Mouse (Mus musculus) testis, adult 2 months (tissue): ENCODE data around the gene Rbpms2. TPM values are rescaled to one million over a fixed set of nuclear protein-coding genes. Genes with fewer than 3 reads are reported as not detected.

Experiments
- H3K27ac ChIP-seq: fragments of 200-500 bp; 2 replicates; pipeline ENCODE4 v1.5.1; 2012; ENCODE audit warnings: low read depth, low read length; ENCODE audit not compliant: control insufficient read depth, insufficient read depth
- H3K27me3 ChIP-seq: fragments of 200-500 bp; 2 replicates; pipeline ENCODE4 v1.6.1; 2012; ENCODE audit warnings: mild to moderate bottlenecking, low read length, moderate library complexity; ENCODE audit not compliant: control insufficient read depth, insufficient read depth
- H3K36me3 ChIP-seq: fragments of 200-500 bp; 2 replicates; pipeline ENCODE4 v1.6.1; 2012; ENCODE audit warnings: mild to moderate bottlenecking, low read length; ENCODE audit not compliant: control insufficient read depth, insufficient read depth
- H3K4me1 ChIP-seq: fragments of 200-500 bp; 2 replicates; pipeline ENCODE4 v1.6.1; 2012; ENCODE audit warnings: low read length; ENCODE audit not compliant: control insufficient read depth, insufficient read depth
- H3K4me3 ChIP-seq: fragments of 200-500 bp; 2 replicates; pipeline ENCODE4 v1.5.1; 2012; ENCODE audit warnings: low read depth, mild to moderate bottlenecking, low read length, moderate library complexity, mixed read lengths; ENCODE audit not compliant: control insufficient read depth
- CTCF ChIP-seq: fragments of 200-500 bp; IDR thresholded peaks from 2 replicates; pipeline ENCODE4 v1.5.1; 2012; ENCODE audit warnings: low read depth, mild to moderate bottlenecking, inconsistent platforms, low read length, moderate library complexity; ENCODE audit not compliant: control insufficient read depth, insufficient read depth, insufficient replicate concordance
- POLR2A ChIP-seq: fragments of 200-500 bp; IDR thresholded peaks from 2 replicates; pipeline ENCODE4 v1.6.1; 2012; ENCODE audit warnings: low read depth, mild to moderate bottlenecking, inconsistent platforms, low read length, moderate library complexity; ENCODE audit not compliant: control insufficient read depth
- polyA plus RNA-seq: library from polyadenylated mRNA; depleted of rRNA; stranded (reverse); fragments of >200 nt; gene quantifications from 2 replicates; pipeline ENCODE4 v1.2.3, GENCODE M21; 2012

Rbpms2 gene
- polyA plus RNA-seq, 1 experiment = 14.1 TPM

- TF ChIP-seq CTCF (no peak), POLR2A (no peak)
- Histone ChIP-seq H3K27me3 (no peaks in the 10 kb centered on the region), H3K4me1 (no peaks in the 10 kb centered on the region), H3K27ac (no peak overlapping the region), H3K36me3 (no peaks in the 10 kb centered on the region), H3K4me3 (no peak overlapping the region)
These were observed 7.8 kb upstream of the Rbpms2 start for GRCm38 (mm10) chr9:65621666-65622065.

DNA sequence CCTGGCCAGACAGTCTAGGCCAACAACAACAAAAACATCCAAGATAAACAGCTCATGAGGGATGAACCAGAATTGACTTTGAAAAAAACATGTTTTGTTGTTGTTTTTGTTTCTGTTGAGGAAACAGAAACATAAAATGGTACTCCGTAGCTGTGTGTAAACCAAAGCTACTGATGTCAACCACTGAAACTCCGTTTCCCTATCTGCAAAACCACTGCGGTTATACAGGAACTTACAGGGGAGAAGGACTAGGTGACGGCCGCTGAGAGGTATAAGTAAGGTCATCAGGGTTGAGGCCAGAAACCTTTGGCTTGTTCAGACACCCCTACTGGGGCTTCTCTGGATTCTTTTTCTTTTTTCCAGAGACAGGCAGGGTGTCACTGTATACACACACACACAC, 6.6 kb upstream of the Rbpms2 start:
- Histone ChIP-seq H3K36me3 (no peaks in the 10 kb centered on the region), H3K27ac (no peak overlapping the region), H3K27me3 (no peaks in the 10 kb centered on the region), H3K4me1 (no peaks in the 10 kb centered on the region), H3K4me3 (no peak overlapping the region)
- TF ChIP-seq CTCF (no peak), POLR2A (no peak)

DNA sequence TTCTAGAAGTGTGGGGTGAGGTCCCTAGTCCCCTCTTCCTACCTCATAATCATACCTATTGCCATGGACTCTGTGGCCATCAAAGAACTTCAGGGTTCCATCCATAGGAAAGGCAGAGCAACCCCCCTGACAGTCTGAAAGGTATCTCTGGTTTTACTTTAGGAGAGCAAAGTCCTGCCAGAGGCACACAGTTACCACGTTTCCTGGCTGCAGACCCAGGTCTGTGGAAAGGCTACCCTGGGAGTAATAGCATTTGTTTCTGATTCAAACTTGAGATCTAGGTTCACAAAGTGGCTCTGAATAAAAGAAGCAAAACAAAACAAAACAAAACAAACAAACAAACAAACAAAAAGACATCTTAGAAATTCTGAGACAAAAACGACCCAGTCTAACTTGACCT, 5.2 kb upstream of the Rbpms2 start:
- H3K4me3 ChIP-seq = no peak overlapping the region
- H3K27me3 ChIP-seq = peaks cover 2% of the 10 kb centered on the region; the same call in 1 of the 2 replicates
- TF ChIP-seq POLR2A (no peak), CTCF (no peak)
- H3K36me3 ChIP-seq = no peaks in the 10 kb centered on the region
- H3K27ac ChIP-seq = no peak overlapping the region
- H3K4me1 ChIP-seq = peaks cover 6% of the 10 kb centered on the region

- peaks cover 2% of the 10 kb centered on the region; the same call in 1 of the 2 replicates for H3K27me3 ChIP-seq
- TF ChIP-seq CTCF = no peak
- no peak; the same call in 1 of the 2 replicates for TF ChIP-seq POLR2A
These were observed 551 bp downstream of the Rbpms2 start for GRCm38 (mm10) chr9:65629767-65630630.

DNA sequence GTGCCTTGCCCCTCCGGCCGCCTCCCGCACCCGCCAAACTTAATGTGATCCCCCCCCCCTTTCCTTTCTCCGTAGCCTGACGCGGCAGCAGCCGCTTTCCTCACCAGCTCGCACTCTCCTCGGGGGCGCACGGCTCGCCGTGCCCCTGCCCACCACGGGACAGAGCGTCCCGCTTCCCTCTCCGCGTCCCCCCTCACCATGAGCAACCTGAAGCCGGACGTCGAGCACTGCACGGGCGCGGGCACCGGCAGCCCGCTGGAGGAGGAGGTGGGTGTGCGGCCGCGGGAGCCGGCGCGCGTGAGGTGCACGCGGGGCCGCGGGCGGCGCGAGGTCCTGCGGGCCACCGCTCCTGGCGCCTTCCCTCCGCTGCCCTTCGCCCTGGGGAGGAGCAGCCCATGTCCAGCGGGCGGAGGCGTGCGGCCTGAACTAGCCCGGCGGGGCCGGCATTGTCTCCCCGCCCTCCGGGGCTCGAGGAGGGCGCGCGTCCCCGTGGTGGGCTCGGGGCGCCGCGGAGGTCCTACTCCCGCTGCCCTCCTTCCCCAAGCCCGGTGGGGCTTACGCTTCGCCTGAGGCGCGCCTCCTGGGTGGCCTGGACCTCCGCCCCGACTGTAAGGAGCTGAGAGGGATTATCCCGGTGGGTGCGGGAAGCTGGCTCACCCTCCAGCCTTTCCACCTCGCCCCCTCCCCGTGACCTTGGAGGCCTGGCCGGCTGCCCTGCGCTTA, 1.3 kb downstream of the Rbpms2 start:
- Histone ChIP-seq H3K4me1 (peaks cover 16% of the 10 kb centered on the region), H3K27me3 (peaks cover 2% of the 10 kb centered on the region; the same call in 1 of the 2 replicates), H3K27ac (peak overlapping the region; percentile 19), H3K36me3 (no peaks in the 10 kb centered on the region), H3K4me3 (peak overlapping the region; percentile 91)
- no peak for TF ChIP-seq POLR2A
- no peak for TF ChIP-seq CTCF

More at GRCm38 (mm10) chr9:65629767-65630630, 551 bp downstream of the Rbpms2 start:
- H3K27ac ChIP-seq = peak overlapping the region; percentile 65
- H3K36me3 ChIP-seq = no peaks in the 10 kb centered on the region
- H3K4me3 ChIP-seq = peak overlapping the region; percentile 91
- peaks cover 16% of the 10 kb centered on the region for H3K4me1 ChIP-seq

DNA sequence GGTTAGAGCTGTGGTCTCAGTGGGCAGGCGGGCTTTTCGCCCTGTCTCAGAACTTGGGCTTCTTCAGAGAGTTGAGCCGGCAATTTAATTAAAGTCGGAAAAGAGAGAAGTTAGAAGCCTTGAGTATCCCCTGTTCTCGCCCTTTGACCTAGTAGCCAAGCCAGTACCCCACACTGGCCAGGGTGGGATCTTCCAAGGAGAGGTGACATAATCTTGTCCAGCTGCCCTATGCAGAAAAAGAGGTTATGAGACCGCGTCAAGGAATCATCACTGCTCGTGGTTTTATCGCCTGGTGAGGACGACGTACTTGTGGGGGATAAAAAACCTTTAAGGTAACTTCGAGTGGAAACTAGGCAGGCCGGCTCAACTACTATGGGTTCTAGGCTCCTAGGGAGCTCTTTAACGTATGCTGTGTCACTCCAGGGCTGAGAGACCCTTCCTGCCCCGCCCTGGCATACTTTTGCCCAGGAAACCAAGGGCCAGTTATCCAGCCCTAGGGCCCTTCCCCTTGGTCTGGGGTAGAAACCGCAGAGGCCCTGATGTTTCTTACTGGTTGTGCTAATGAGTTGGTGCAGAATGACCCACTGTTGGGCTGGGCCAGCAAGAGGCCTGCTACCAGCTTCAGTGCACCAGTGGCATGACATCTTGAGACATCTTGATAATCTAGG, 2.0 kb downstream of the Rbpms2 start:
- peaks cover 16% of the 10 kb centered on the region for H3K4me1 ChIP-seq
- peak overlapping the region; percentile 91 for H3K4me3 ChIP-seq
- TF ChIP-seq CTCF (no peak), POLR2A (no peak)
- H3K27me3 ChIP-seq = peaks cover 2% of the 10 kb centered on the region; the same call in 1 of the 2 replicates
- no peak overlapping the region; the same call in 1 of the 2 replicates for H3K27ac ChIP-seq
- no peaks in the 10 kb centered on the region for H3K36me3 ChIP-seq

- no peaks in the 10 kb centered on the region for H3K36me3 ChIP-seq
- H3K27me3 ChIP-seq = no peaks in the 10 kb centered on the region
- peaks cover 9% of the 10 kb centered on the region for H3K4me1 ChIP-seq
- no peak overlapping the region for H3K27ac ChIP-seq
- H3K4me3 ChIP-seq = no peak overlapping the region
- TF ChIP-seq POLR2A (no peak), CTCF (no peak)
These were observed 6.3 kb downstream of the Rbpms2 start for GRCm38 (mm10) chr9:65635766-65636165.
